20 mouse cellular contexts compared by ENCODE assay signal in genomic region chr13:25858207-25858606, GRCm38 (mm10).
A peak's percentile ranks its signal among the peaks of the same experiment; 100 is the strongest.
DNase-seq lines count a peak whose midpoint lies in the region; ATAC-seq and TF ChIP-seq lines count a peak whose summit lies in the region.
"Had no signal": no experiment of that assay in that cellular context is flagged by ENCODE, and none has a peak within 500 bp of the region (broad histone marks: within the 10 kb centered on the region; RNA-seq: fewer than 3 reads in every experiment).

No protein-coding gene starts in this region.

- H3K4me2 ChIP-seq in midbrain, embryonic 11.5 days, result no peak overlapping the region
- H3K4me2 ChIP-seq in myocyte (ENCODE audit: low read depth), result peak overlapping the region; percentile 22
- H3K4me2 ChIP-seq: embryonic facial prominence, embryonic 13.5 days; embryonic facial prominence, embryonic 15.5 days; forebrain, embryonic 13.5 days; forebrain, embryonic 15.5 days had no signal

- TF ChIP-seq POLR2A in myocyte (IDR thresholded peaks at IDR 0.05; ENCODE audit: insufficient read length, low read depth), result no peak

- no peak overlapping the region for H3K27ac ChIP-seq in midbrain, embryonic 11.5 days (ENCODE audit: low read depth, low read length)
- no peak overlapping the region for H3K27ac ChIP-seq in midbrain, embryonic 10.5 days (replicated peaks)
- H3K27ac ChIP-seq: embryonic facial prominence, embryonic 13.5 days; embryonic facial prominence, embryonic 15.5 days; forebrain, embryonic 13.5 days; forebrain, embryonic 15.5 days had no signal

- DNase-seq in midbrain, embryonic 11.5 days (ENCODE audit: low spot score, missing footprints), result peak; percentile 53
- no peak for DNase-seq in midbrain, embryonic 10.5 days (ENCODE audit: low spot score)
- no peak for DNase-seq in B cell, adult 2 months
- DNase-seq in cerebellum, adult 11-12 months, result no peak
- DNase-seq: adrenal gland, adult 2 months; adrenal gland, postnatal 14 days; adrenal gland, postnatal 36 days; cerebellum, adult 18-20 months; cerebellum, adult 8-10 months; cerebellum, adult 9-11 months; cerebellum, postnatal 14 days; cerebellum, postnatal 36 days; embryo, embryonic 11 days; forebrain, postnatal 0 days had no signal

- H3K4me1 ChIP-seq in midbrain, embryonic 11.5 days (ENCODE audit: control insufficient read depth, insufficient read depth, low read length), result no peaks in the 10 kb centered on the region
- H3K4me1 ChIP-seq in midbrain, embryonic 10.5 days, result no peaks in the 10 kb centered on the region
- H3K4me1 ChIP-seq: embryonic facial prominence, embryonic 15.5 days; forebrain, embryonic 13.5 days; forebrain, embryonic 15.5 days had no signal

- H3K9me3 ChIP-seq in midbrain, embryonic 11.5 days (ENCODE audit: control insufficient read depth, low read length), result no peaks in the 10 kb centered on the region
- H3K9me3 ChIP-seq in midbrain, embryonic 10.5 days (replicated peaks), result no peaks in the 10 kb centered on the region
- H3K9me3 ChIP-seq: embryonic facial prominence, embryonic 13.5 days; embryonic facial prominence, embryonic 15.5 days; forebrain, embryonic 13.5 days; forebrain, embryonic 15.5 days had no signal

- no peak overlapping the region for H3K9ac ChIP-seq in midbrain, embryonic 11.5 days (ENCODE audit: low read length)
- H3K9ac ChIP-seq: embryonic facial prominence, embryonic 13.5 days; embryonic facial prominence, embryonic 15.5 days; forebrain, embryonic 13.5 days; forebrain, embryonic 15.5 days; forebrain, postnatal 0 days had no signal

- no peak overlapping the region for H3ac ChIP-seq in myocyte (ENCODE audit: control insufficient read depth, insufficient read length)

- no peak for ATAC-seq in midbrain, embryonic 11.5 days (ENCODE audit: low FRiP score)
- ATAC-seq: forebrain, embryonic 13.5 days; forebrain, embryonic 15.5 days; forebrain, postnatal 0 days had no signal

- H3K79me2 ChIP-seq in myocyte (ENCODE audit: control insufficient read depth, insufficient read depth), result no peaks in the 10 kb centered on the region

- H3K27me3 ChIP-seq in midbrain, embryonic 11.5 days (ENCODE audit: control insufficient read depth, insufficient read depth, low read length), result no peaks in the 10 kb centered on the region
- no peaks in the 10 kb centered on the region for H3K27me3 ChIP-seq in midbrain, embryonic 10.5 days (ENCODE audit: low read depth, poor library complexity, severe bottlenecking)
- H3K27me3 ChIP-seq in myocyte (ENCODE audit: control insufficient read depth, insufficient read depth, insufficient read length), result no peaks in the 10 kb centered on the region
- H3K27me3 ChIP-seq: embryonic facial prominence, embryonic 13.5 days; embryonic facial prominence, embryonic 15.5 days; forebrain, embryonic 13.5 days; forebrain, embryonic 15.5 days had no signal

- H3K4me3 ChIP-seq in midbrain, embryonic 11.5 days (ENCODE audit: low read depth, low read length), result no peak overlapping the region
- no peak overlapping the region for H3K4me3 ChIP-seq in midbrain, embryonic 10.5 days
- no peak overlapping the region for H3K4me3 ChIP-seq in myocyte
- H3K4me3 ChIP-seq: embryonic facial prominence, embryonic 13.5 days; embryonic facial prominence, embryonic 15.5 days; erythroblast, embryonic 14.5 days; forebrain, embryonic 13.5 days; forebrain, embryonic 15.5 days had no signal

- H3K36me3 ChIP-seq in midbrain, embryonic 11.5 days (ENCODE audit: control insufficient read depth, insufficient read depth, low read length), result no peaks in the 10 kb centered on the region
- H3K36me3 ChIP-seq in midbrain, embryonic 10.5 days, result no peaks in the 10 kb centered on the region
- H3K36me3 ChIP-seq in myocyte (ENCODE audit: control insufficient read depth, insufficient read depth), result no peaks in the 10 kb centered on the region
- H3K36me3 ChIP-seq: embryonic facial prominence, embryonic 13.5 days; embryonic facial prominence, embryonic 15.5 days; forebrain, embryonic 15.5 days had no signal

TF ChIP-seq in myocyte, 11 proteins besides CTCF, POLR2A, EP300 and RAD21:
- TF ChIP-seq SRF (IDR thresholded peaks at IDR 0.05; ENCODE audit: control insufficient read depth, insufficient read length, low read depth) (no peak), REST (IDR thresholded peaks at IDR 0.05; ENCODE audit: insufficient read depth, insufficient read length) (no peak), MAX (IDR thresholded peaks at IDR 0.05; ENCODE audit: low read depth) (no peak), CEBPB (IDR thresholded peaks at IDR 0.05; ENCODE audit: insufficient read depth, poor library complexity, severe bottlenecking) (no peak)
